Mouse (Mus musculus) liver, embryonic 16.5 days (tissue): Measurements from ENCODE around the gene Tigd2. TPM values are rescaled to one million over a fixed set of nuclear protein-coding genes. Genes with fewer than 3 reads are reported as not detected.
"Not testable (repeated sequence)": the region's sequence is repeated elsewhere in the genome, so short reads cannot be mapped to it uniquely, and the experiment has no call there.

Experiments used
- ATAC-seq: fragments of 200-750 bp; cut with Nextera tagmentation; 2 replicates; pipeline ENCODE4 v1.8.0; 2017; ENCODE audit warnings: low read depth, mild to moderate bottlenecking, moderate number of reproducible peaks, moderate library complexity
- H3K27ac ChIP-seq: fragments of 300-500 bp; sonication (generic); 2 replicates; pipeline ENCODE4 v1.5.1; 2014; ENCODE audit warnings: mild to moderate bottlenecking, low read length
- H3K27me3 ChIP-seq: fragments of 300-500 bp; sonication (generic); 2 replicates; pipeline ENCODE4 v1.6.1; 2014; ENCODE audit warnings: low read depth, low read length, mixed read lengths; ENCODE audit not compliant: control insufficient read depth, insufficient read depth
- H3K36me3 ChIP-seq: fragments of 300-500 bp; sonication (generic); 2 replicates; pipeline ENCODE4 v1.6.1; 2014; ENCODE audit warnings: mild to moderate bottlenecking; ENCODE audit not compliant: control insufficient read depth, insufficient read depth
- H3K4me1 ChIP-seq: fragments of 300-500 bp; sonication (generic); 2 replicates; pipeline ENCODE4 v1.6.1; 2014; ENCODE audit warnings: low read depth, low read length, mixed read lengths; ENCODE audit not compliant: control insufficient read depth
- H3K4me2 ChIP-seq: fragments of 300-500 bp; sonication (generic); 2 replicates; pipeline ENCODE4 v1.6.1; 2014; ENCODE audit warnings: low read depth, low read length, mixed read lengths
- H3K4me3 ChIP-seq: fragments of 300-500 bp; sonication (generic); 2 replicates; pipeline ENCODE4 v1.5.1; 2014; ENCODE audit warnings: low read depth, mild to moderate bottlenecking, low read length
- H3K9ac ChIP-seq: fragments of 300-500 bp; sonication (generic); 2 replicates; pipeline ENCODE4 v1.6.1; 2014; ENCODE audit warnings: low read depth, low read length
- H3K9me3 ChIP-seq: fragments of 300-500 bp; sonication (generic); replicated peaks from 2 replicates; pipeline ENCODE4 v1.6.1; 2016; ENCODE audit warnings: low read length; ENCODE audit not compliant: control insufficient read depth
- WGBS: fragments of 180-500 bp; shearing (Covaris S2); extraction: QIAGEN DNeasy Blood & Tissue Kit; methylation state at CpG from one replicate; pipeline ENCODE4 v1.1.7; 2014; ENCODE audit not compliant: insufficient replicate concordance; 5-methylcytosine and 5-hydroxymethylcytosine counted together
- polyA plus RNA-seq: library from polyadenylated mRNA; unstranded; fragments of >200 nt; fragmentation: Nextera tagmentation; extraction: Ambion mirVana; gene quantifications from 2 replicates; pipeline ENCODE4 v1.2.1, GENCODE M21; 2015

The Tigd2 gene
- polyA plus RNA-seq, 1 experiment from 2014 or later, result 3.5 TPM

GRCm38 (mm10) chr6:59185010-59185699 lies 23.5 kb upstream of the Tigd2 start:
- 16% methylated on average over 13 of the region's 13 CpGs for WGBS
- Histone ChIP-seq H3K27ac (no peak overlapping the region; the same call in 1 of the 2 replicates), H3K9ac (no peak overlapping the region), H3K4me2 (peak overlapping the region; percentile 20), H3K9me3 (no peaks in the 10 kb centered on the region), H3K4me3 (no peak overlapping the region), H3K4me1 (no peaks in the 10 kb centered on the region), H3K36me3 (no peaks in the 10 kb centered on the region), H3K27me3 (no peaks in the 10 kb centered on the region)
- ATAC-seq, result peak; percentile 45; the same call in 1 of the 2 replicates

GRCm38 (mm10) chr6:59190006-59190405 lies 18.7 kb upstream of the Tigd2 start:
- no peaks in the 10 kb centered on the region for H3K9me3 ChIP-seq
- no peak overlapping the region for H3K9ac ChIP-seq
- H3K36me3 ChIP-seq, result no peaks in the 10 kb centered on the region
- H3K4me2 ChIP-seq, result no peak overlapping the region
- H3K27me3 ChIP-seq, result no peaks in the 10 kb centered on the region
- no peak overlapping the region for H3K4me3 ChIP-seq
- no peaks in the 10 kb centered on the region for H3K4me1 ChIP-seq
- no peak for ATAC-seq
- no peak overlapping the region for H3K27ac ChIP-seq
- WGBS, result 38% methylated on average over 1 of the region's 1 CpGs

- not testable (repeated sequence) for H3K9ac ChIP-seq, H3K36me3 ChIP-seq, H3K4me3 ChIP-seq, H3K27me3 ChIP-seq, ATAC-seq, H3K4me1 ChIP-seq, H3K9me3 ChIP-seq, H3K27ac ChIP-seq, H3K4me2 ChIP-seq
- WGBS, result 51% methylated on average over 3 of the region's 3 CpGs
Observed at GRCm38 (mm10) chr6:59194518-59194917, 14.2 kb upstream of the Tigd2 start.

- no peaks in the 10 kb centered on the region for H3K36me3 ChIP-seq
- H3K27me3 ChIP-seq, result no peaks in the 10 kb centered on the region
- H3K4me2 ChIP-seq, result no peak overlapping the region
- no peak overlapping the region for H3K9ac ChIP-seq
- H3K4me1 ChIP-seq, result no peaks in the 10 kb centered on the region
- 38% methylated on average over 2 of the region's 2 CpGs for WGBS
- H3K9me3 ChIP-seq, result no peaks in the 10 kb centered on the region
- H3K27ac ChIP-seq, result no peak overlapping the region
- no peak for ATAC-seq
- H3K4me3 ChIP-seq, result no peak overlapping the region
Observed at GRCm38 (mm10) chr6:59195849-59196635, 12.6 kb upstream of the Tigd2 start.

- Histone ChIP-seq H3K27ac (no peak overlapping the region), H3K9me3 (no peaks in the 10 kb centered on the region), H3K27me3 (no peaks in the 10 kb centered on the region), H3K4me3 (no peak overlapping the region), H3K4me2 (no peak overlapping the region), H3K36me3 (no peaks in the 10 kb centered on the region), H3K4me1 (no peaks in the 10 kb centered on the region), H3K9ac (no peak overlapping the region)
- no peak for ATAC-seq
Observed at GRCm38 (mm10) chr6:59196746-59197145, 11.9 kb upstream of the Tigd2 start.

GRCm38 (mm10) chr6:59198356-59198755 lies 10.3 kb upstream of the Tigd2 start:
- Histone ChIP-seq H3K9ac (no peak overlapping the region), H3K27ac (no peak overlapping the region), H3K36me3 (no peaks in the 10 kb centered on the region), H3K9me3 (no peaks in the 10 kb centered on the region), H3K27me3 (no peaks in the 10 kb centered on the region), H3K4me2 (no peak overlapping the region), H3K4me3 (no peak overlapping the region), H3K4me1 (no peaks in the 10 kb centered on the region)
- no peak for ATAC-seq
- WGBS, result 57% methylated on average over 3 of the region's 3 CpGs

- H3K27ac ChIP-seq, result no peak overlapping the region
- no peak for ATAC-seq
- H3K9me3 ChIP-seq, result no peaks in the 10 kb centered on the region
- no peak overlapping the region for H3K4me2 ChIP-seq
- no peak overlapping the region for H3K9ac ChIP-seq
- no peaks in the 10 kb centered on the region for H3K36me3 ChIP-seq
- WGBS, result 60% methylated on average over 2 of the region's 2 CpGs
- H3K4me1 ChIP-seq, result no peaks in the 10 kb centered on the region
- no peak overlapping the region for H3K4me3 ChIP-seq
- H3K27me3 ChIP-seq, result no peaks in the 10 kb centered on the region
Observed at GRCm38 (mm10) chr6:59199021-59199420, 9.6 kb upstream of the Tigd2 start.

GRCm38 (mm10) chr6:59207561-59207960 lies 1.1 kb upstream of the Tigd2 start:
- ATAC-seq, result no peak
- no peak overlapping the region for H3K9ac ChIP-seq
- H3K4me2 ChIP-seq, result no peak overlapping the region
- peaks cover 3% of the 10 kb centered on the region for H3K4me1 ChIP-seq
- H3K9me3 ChIP-seq, result no peaks in the 10 kb centered on the region
- no peaks in the 10 kb centered on the region for H3K27me3 ChIP-seq
- no peak overlapping the region for H3K27ac ChIP-seq
- no peak overlapping the region for H3K4me3 ChIP-seq
- 81% methylated on average over 1 of the region's 1 CpGs for WGBS
- H3K36me3 ChIP-seq, result no peaks in the 10 kb centered on the region

GRCm38 (mm10) chr6:59209299-59209707 lies 633 bp downstream of the Tigd2 start:
- Histone ChIP-seq H3K27me3 (no peaks in the 10 kb centered on the region), H3K36me3 (no peaks in the 10 kb centered on the region), H3K4me2 (peak overlapping the region; percentile 78), H3K9ac (peak overlapping the region; percentile 79), H3K27ac (peak overlapping the region; percentile 77), H3K4me1 (peaks cover 3% of the 10 kb centered on the region), H3K9me3 (no peaks in the 10 kb centered on the region), H3K4me3 (peak overlapping the region; percentile 80)
- ATAC-seq, result peak; percentile 41
- 26% methylated on average over 5 of the region's 5 CpGs for WGBS
